19 mouse cellular contexts compared by ENCODE assay signal in the genomic region with DNA sequence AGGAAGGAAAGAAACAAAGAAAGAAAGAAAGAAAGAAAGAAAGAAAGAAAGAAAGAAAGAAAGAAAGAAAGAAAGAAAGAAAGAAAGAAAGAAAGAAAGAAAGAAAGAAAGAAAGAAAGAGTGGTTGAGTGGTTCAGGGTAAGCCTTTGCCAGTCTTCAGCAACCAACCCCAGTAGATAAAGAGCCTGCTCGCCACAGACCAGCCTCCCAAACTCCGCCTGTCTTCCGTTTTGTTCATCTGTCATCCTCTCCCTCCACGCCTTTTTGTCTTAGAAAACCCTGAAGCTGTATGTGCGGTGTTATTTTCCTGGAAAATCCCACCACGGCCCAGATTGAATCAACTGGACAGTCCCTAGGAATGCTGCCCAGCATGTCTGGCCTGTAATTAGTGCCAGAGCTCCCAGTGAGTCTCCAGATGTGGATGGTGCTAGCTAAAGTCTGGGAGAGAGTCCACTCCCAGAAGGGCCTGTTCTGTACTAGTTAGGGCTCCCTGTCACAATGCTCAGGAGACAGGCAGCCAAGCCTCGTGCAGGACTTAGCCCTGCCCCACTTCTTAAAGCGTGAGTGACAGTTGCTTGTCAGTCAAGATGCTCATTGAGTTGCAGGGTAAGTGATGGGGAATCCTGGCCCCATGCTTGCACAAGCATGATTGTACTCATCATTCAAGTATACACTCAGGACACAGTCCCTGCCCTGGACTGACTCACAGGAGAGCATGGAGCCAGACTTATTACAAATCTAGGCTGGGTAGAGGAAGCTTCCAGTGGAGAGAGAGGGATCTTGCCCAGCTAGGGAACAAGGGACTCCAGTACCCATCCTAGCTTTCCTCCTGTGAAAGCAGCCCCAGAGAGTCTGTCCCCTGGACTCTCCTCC.
DNase-seq lines count a peak whose midpoint lies in the region; ATAC-seq lines count a peak whose summit lies in the region.
"Had no signal": no experiment of that assay in that cellular context is flagged by ENCODE, and none has a peak within 500 bp of the region (broad histone marks: within the 10 kb centered on the region; RNA-seq: fewer than 3 reads in every experiment).

No protein-coding gene starts in this region.

- H3K4me3 ChIP-seq in hindbrain, embryonic 15.5 days, result no peak overlapping the region
- H3K4me3 ChIP-seq in hindbrain, embryonic 13.5 days, result no peak overlapping the region
- no peak overlapping the region for H3K4me3 ChIP-seq in embryonic facial prominence, embryonic 10.5 days
- no peak overlapping the region for H3K4me3 ChIP-seq in limb, embryonic 12.5 days (replicated peaks)
- H3K4me3 ChIP-seq in kidney, embryonic 15.5 days (replicated peaks), result no peak overlapping the region
- H3K4me3 ChIP-seq in neural tube, embryonic 15.5 days (replicated peaks), result no peak overlapping the region
- no peak overlapping the region for H3K4me3 ChIP-seq in kidney, embryonic 16.5 days (ENCODE audit: low read length)
- H3K4me3 ChIP-seq: embryonic facial prominence, embryonic 13.5 days; forebrain, embryonic 15.5 days; megakaryocyte, embryonic 14.5 days had no signal

- peaks cover 47% of the 10 kb centered on the region for H3K36me3 ChIP-seq in hindbrain, embryonic 15.5 days
- H3K36me3 ChIP-seq in hindbrain, embryonic 13.5 days, result peaks cover 89% of the 10 kb centered on the region
- H3K36me3 ChIP-seq in embryonic facial prominence, embryonic 10.5 days (replicated peaks), result no peaks in the 10 kb centered on the region
- no peaks in the 10 kb centered on the region for H3K36me3 ChIP-seq in limb, embryonic 12.5 days
- H3K36me3 ChIP-seq in kidney, embryonic 15.5 days, result no peaks in the 10 kb centered on the region
- peaks cover 86% of the 10 kb centered on the region for H3K36me3 ChIP-seq in neural tube, embryonic 15.5 days
- no peaks in the 10 kb centered on the region for H3K36me3 ChIP-seq in kidney, embryonic 16.5 days (ENCODE audit: insufficient read depth, low read length)
- H3K36me3 ChIP-seq: embryonic facial prominence, embryonic 13.5 days had no signal

- no peaks in the 10 kb centered on the region for H3K9me3 ChIP-seq in hindbrain, embryonic 15.5 days
- H3K9me3 ChIP-seq in hindbrain, embryonic 13.5 days, result no peaks in the 10 kb centered on the region
- no peaks in the 10 kb centered on the region for H3K9me3 ChIP-seq in embryonic facial prominence, embryonic 10.5 days
- H3K9me3 ChIP-seq in limb, embryonic 12.5 days, result no peaks in the 10 kb centered on the region
- no peaks in the 10 kb centered on the region for H3K9me3 ChIP-seq in kidney, embryonic 15.5 days (replicated peaks)
- H3K9me3 ChIP-seq in neural tube, embryonic 15.5 days (replicated peaks), result no peaks in the 10 kb centered on the region
- no peaks in the 10 kb centered on the region for H3K9me3 ChIP-seq in kidney, embryonic 16.5 days (ENCODE audit: low read length)
- H3K9me3 ChIP-seq: embryonic facial prominence, embryonic 13.5 days; forebrain, embryonic 15.5 days; megakaryocyte, embryonic 14.5 days had no signal

- H3K4me2 ChIP-seq in hindbrain, embryonic 15.5 days, result no peak overlapping the region
- H3K4me2 ChIP-seq in hindbrain, embryonic 13.5 days, result no peak overlapping the region
- H3K4me2 ChIP-seq in limb, embryonic 12.5 days, result no peak overlapping the region
- H3K4me2 ChIP-seq in kidney, embryonic 15.5 days, result no peak overlapping the region
- no peak overlapping the region for H3K4me2 ChIP-seq in neural tube, embryonic 15.5 days
- H3K4me2 ChIP-seq in kidney, embryonic 16.5 days (replicated peaks; ENCODE audit: low read depth, low read length), result no peak overlapping the region
- H3K4me2 ChIP-seq: forebrain, embryonic 15.5 days; hindbrain, embryonic 14.5 days had no signal

- no peak for ATAC-seq in hindbrain, embryonic 15.5 days (ENCODE audit: low FRiP score, low read depth)
- no peak for ATAC-seq in hindbrain, embryonic 13.5 days (ENCODE audit: low FRiP score)
- ATAC-seq in limb, embryonic 12.5 days (ENCODE audit: insufficient number of reproducible peaks, insufficient read depth, low FRiP score, low TSS enrichment, low read depth), result no peak
- no peak for ATAC-seq in kidney, embryonic 15.5 days (replicated peaks; ENCODE audit: low FRiP score)
- no peak for ATAC-seq in neural tube, embryonic 15.5 days (ENCODE audit: low FRiP score)
- no peak for ATAC-seq in kidney, embryonic 16.5 days (ENCODE audit: low FRiP score, low TSS enrichment)
- ATAC-seq: CD4-positive, CD25-positive, alpha-beta regulatory T cell, adult 4 months; forebrain, embryonic 15.5 days; lung, postnatal 0 days had no signal

- peak; percentile 22 for DNase-seq in Muller cell, postnatal 12 days (ENCODE audit: inconsistent ontology term)
- peak; percentile 66 for DNase-seq in embryonic facial prominence, embryonic 10.5 days (ENCODE audit: low spot score)
- DNase-seq: cerebellum, adult 9-11 months; gastrocnemius, adult 2 months; kidney, adult 8-10 months; thymus, postnatal 36 days had no signal

- 66% methylated on average over 8 of the region's 8 CpGs for WGBS in hindbrain, embryonic 15.5 days
- WGBS in hindbrain, embryonic 13.5 days, result 62% methylated on average over 8 of the region's 8 CpGs
- WGBS in embryonic facial prominence, embryonic 10.5 days, result 31% methylated on average over 8 of the region's 8 CpGs
- 31% methylated on average over 8 of the region's 8 CpGs for WGBS in limb, embryonic 12.5 days
- 64% methylated on average over 8 of the region's 8 CpGs for WGBS in kidney, embryonic 15.5 days
- WGBS in neural tube, embryonic 15.5 days, result 69% methylated on average over 8 of the region's 8 CpGs
- WGBS in kidney, embryonic 16.5 days, result 75% methylated on average over 8 of the region's 8 CpGs

- no peak overlapping the region for H3K9ac ChIP-seq in hindbrain, embryonic 15.5 days
- no peak overlapping the region for H3K9ac ChIP-seq in hindbrain, embryonic 13.5 days
- no peak overlapping the region for H3K9ac ChIP-seq in limb, embryonic 12.5 days (replicated peaks)
- H3K9ac ChIP-seq in kidney, embryonic 15.5 days, result no peak overlapping the region
- H3K9ac ChIP-seq in neural tube, embryonic 15.5 days (replicated peaks), result no peak overlapping the region
- H3K9ac ChIP-seq in kidney, embryonic 16.5 days (replicated peaks; ENCODE audit: low read length), result no peak overlapping the region
- H3K9ac ChIP-seq: forebrain, embryonic 15.5 days; hindbrain, embryonic 14.5 days; liver, embryonic 14.5 days had no signal

- no peaks in the 10 kb centered on the region for H3K27me3 ChIP-seq in hindbrain, embryonic 15.5 days
- H3K27me3 ChIP-seq in hindbrain, embryonic 13.5 days, result 0 out of 2 replicates have a peak, but pooled peaks cover 2% of the 10 kb centered on the region
- H3K27me3 ChIP-seq in embryonic facial prominence, embryonic 10.5 days (replicated peaks; ENCODE audit: low read depth, poor library complexity, severe bottlenecking), result no peaks in the 10 kb centered on the region
- 0 out of 2 replicates have a peak, but pooled peaks cover 4% of the 10 kb centered on the region for H3K27me3 ChIP-seq in limb, embryonic 12.5 days
- no peaks in the 10 kb centered on the region for H3K27me3 ChIP-seq in kidney, embryonic 15.5 days
- H3K27me3 ChIP-seq in neural tube, embryonic 15.5 days (replicated peaks), result no peaks in the 10 kb centered on the region
- no peaks in the 10 kb centered on the region for H3K27me3 ChIP-seq in kidney, embryonic 16.5 days (ENCODE audit: insufficient read depth, low read length)
- H3K27me3 ChIP-seq: embryonic facial prominence, embryonic 13.5 days; forebrain, embryonic 15.5 days had no signal

- peaks cover 7% of the 10 kb centered on the region for H3K4me1 ChIP-seq in hindbrain, embryonic 15.5 days (replicated peaks)
- H3K4me1 ChIP-seq in hindbrain, embryonic 13.5 days (replicated peaks), result peaks cover 16% of the 10 kb centered on the region
- peaks cover 29% of the 10 kb centered on the region for H3K4me1 ChIP-seq in embryonic facial prominence, embryonic 10.5 days
- H3K4me1 ChIP-seq in limb, embryonic 12.5 days (replicated peaks), result peaks cover 16% of the 10 kb centered on the region
- peaks cover 13% of the 10 kb centered on the region; the same call in 1 of the 2 replicates for H3K4me1 ChIP-seq in kidney, embryonic 15.5 days
- H3K4me1 ChIP-seq in neural tube, embryonic 15.5 days, result peaks cover 7% of the 10 kb centered on the region
- no peaks in the 10 kb centered on the region; the same call in 1 of the 2 replicates for H3K4me1 ChIP-seq in kidney, embryonic 16.5 days (ENCODE audit: insufficient read depth, low read length)
- H3K4me1 ChIP-seq: forebrain, embryonic 15.5 days had no signal

- 0 out of 2 replicates have a peak overlapping the region, but pooled peaks have one; percentile 23 for H3K27ac ChIP-seq in hindbrain, embryonic 15.5 days (replicated peaks)
- H3K27ac ChIP-seq in hindbrain, embryonic 13.5 days, result no peak overlapping the region; the same call in 1 of the 2 replicates
- peak overlapping the region; percentile 66 for H3K27ac ChIP-seq in embryonic facial prominence, embryonic 10.5 days (replicated peaks)
- 0 out of 2 replicates have a peak overlapping the region, but pooled peaks have one; percentile 17 for H3K27ac ChIP-seq in limb, embryonic 12.5 days
- no peak overlapping the region for H3K27ac ChIP-seq in kidney, embryonic 15.5 days
- H3K27ac ChIP-seq in neural tube, embryonic 15.5 days (replicated peaks), result no peak overlapping the region
- H3K27ac ChIP-seq in kidney, embryonic 16.5 days (ENCODE audit: low read length), result no peak overlapping the region
- H3K27ac ChIP-seq: forebrain, embryonic 15.5 days; gastrocnemius, adult 2 months; hindbrain, embryonic 14.5 days; liver, embryonic 14.5 days had no signal

Comparison
In these comparisons a context has a peak if more than half of its experiments do, and no peak if none do; other contexts are left out.
1. H3K27ac ChIP-seq: peak in hindbrain, embryonic 15.5 days (single experiment), embryonic facial prominence, embryonic 10.5 days (single experiment) and limb, embryonic 12.5 days (single experiment); none in hindbrain, embryonic 13.5 days (single experiment), kidney, embryonic 15.5 days (single experiment), neural tube, embryonic 15.5 days (single experiment) and kidney, embryonic 16.5 days (single experiment).